Mouse (Mus musculus) hindbrain, embryonic 11.5 days (tissue): ENCODE data around the gene Git2. TPM values are rescaled to one million over a fixed set of nuclear protein-coding genes. Genes with fewer than 3 reads are reported as not detected.

Experiments
- ATAC-seq: fragments of 200-750 bp; cut with Nextera tagmentation; 2 replicates; pipeline ENCODE4 v1.8.0; 2017; ENCODE audit warnings: mild to moderate bottlenecking, moderate TSS enrichment, moderate library complexity; ENCODE audit not compliant: low FRiP score
- DNase-seq: peaks from one replicate; pipeline ENCODE4 v3.0.0-alpha.2; 2015; ENCODE audit warnings: low spot score
- H3K27ac ChIP-seq: fragments of 300-500 bp; sonication (generic); 2 replicates; pipeline ENCODE4 v1.5.1; 2014; ENCODE audit warnings: mild to moderate bottlenecking, low read depth, low read length
- H3K27me3 ChIP-seq: fragments of 300-500 bp; sonication (generic); 2 replicates; pipeline ENCODE4 v1.6.1; 2014; ENCODE audit warnings: mild to moderate bottlenecking, low read length, moderate library complexity, mixed read lengths; ENCODE audit not compliant: control insufficient read depth, insufficient read depth
- H3K36me3 ChIP-seq: fragments of 300-500 bp; sonication (generic); 2 replicates; pipeline ENCODE4 v1.6.1; 2014; ENCODE audit warnings: mild to moderate bottlenecking, low read length, moderate library complexity, mixed read lengths; ENCODE audit not compliant: control insufficient read depth, insufficient read depth
- H3K4me1 ChIP-seq: fragments of 300-500 bp; sonication (generic); replicated peaks from 2 replicates; pipeline ENCODE4 v1.6.1; 2014; ENCODE audit warnings: low read length, mixed read lengths; ENCODE audit not compliant: control insufficient read depth, insufficient read depth
- H3K4me2 ChIP-seq: fragments of 300-500 bp; sonication (generic); replicated peaks from 2 replicates; pipeline ENCODE4 v1.6.1; 2014; ENCODE audit warnings: mild to moderate bottlenecking, low read depth, low read length
- H3K4me3 ChIP-seq: fragments of 300-500 bp; sonication (generic); 2 replicates; pipeline ENCODE4 v1.5.1; 2014; ENCODE audit warnings: low read depth, low read length
- H3K9ac ChIP-seq: fragments of 300-500 bp; sonication (generic); 2 replicates; pipeline ENCODE4 v1.6.1; 2014; ENCODE audit warnings: low read depth, low read length
- H3K9me3 ChIP-seq: fragments of 300-500 bp; sonication (generic); 2 replicates; pipeline ENCODE4 v1.6.1; 2016; ENCODE audit warnings: low read length; ENCODE audit not compliant: control insufficient read depth
- WGBS: fragments of 180-500 bp; shearing (Covaris S2); extraction: QIAGEN DNeasy Blood & Tissue Kit; methylation state at CpG from one replicate; pipeline ENCODE4 v1.1.7; 2014; 5-methylcytosine and 5-hydroxymethylcytosine counted together
- polyA plus RNA-seq: library from polyadenylated mRNA; unstranded; fragments of >200 nt; fragmentation: Nextera tagmentation; extraction: Ambion mirVana; gene quantifications from 2 replicates; pipeline ENCODE4 v1.2.1, GENCODE M21; 2014

Git2 gene
- polyA plus RNA-seq, 1 experiment from 2014 or later: 42.2 TPM

GRCm38 (mm10) chr5:114773780-114774179, 1.5 kb downstream of the Git2 start:
- Histone ChIP-seq H3K4me1 (peaks cover 5% of the 10 kb centered on the region; the same call in 1 of the 2 replicates), H3K4me2 (peak overlapping the region; percentile 61), H3K27me3 (no peaks in the 10 kb centered on the region), H3K36me3 (no peaks in the 10 kb centered on the region), H3K4me3 (peak overlapping the region; percentile 77), H3K27ac (peak overlapping the region; percentile 92), H3K9ac (peak overlapping the region; percentile 92), H3K9me3 (no peaks in the 10 kb centered on the region)
- DNase-seq: peak; percentile 49
- ATAC-seq: no peak
- WGBS: 4% methylated on average over 11 of the region's 11 CpGs

- Histone ChIP-seq H3K4me2 (peak overlapping the region; percentile 61), H3K27me3 (no peaks in the 10 kb centered on the region), H3K4me1 (peaks cover 5% of the 10 kb centered on the region; the same call in 1 of the 2 replicates), H3K9me3 (no peaks in the 10 kb centered on the region), H3K9ac (peak overlapping the region; percentile 92), H3K27ac (peak overlapping the region; percentile 92), H3K4me3 (peak overlapping the region; percentile 77), H3K36me3 (no peaks in the 10 kb centered on the region)
- peak; percentile 98 for DNase-seq
- peak; percentile 82 for ATAC-seq
- under 1% methylated on average over 43 of the region's 52 CpGs for WGBS
Observed at GRCm38 (mm10) chr5:114773211-114773710, 2.1 kb downstream of the Git2 start.

GRCm38 (mm10) chr5:114772456-114773203, 2.7 kb downstream of the Git2 start:
- peak overlapping the region; percentile 77 for H3K4me3 ChIP-seq
- peak overlapping the region; percentile 85 for H3K9ac ChIP-seq
- H3K4me2 ChIP-seq: peak overlapping the region; percentile 61
- H3K27me3 ChIP-seq: no peaks in the 10 kb centered on the region
- DNase-seq (peak; percentile 53), ATAC-seq (peak; percentile 63)
- no peaks in the 10 kb centered on the region for H3K36me3 ChIP-seq
- 3% methylated on average over 43 of the region's 57 CpGs for WGBS
- H3K9me3 ChIP-seq: no peaks in the 10 kb centered on the region
- H3K27ac ChIP-seq: peak overlapping the region; percentile 77
- peaks cover 5% of the 10 kb centered on the region; the same call in 1 of the 2 replicates for H3K4me1 ChIP-seq

- H3K4me3 ChIP-seq: peak overlapping the region; percentile 77
- WGBS: 81% methylated on average over 8 of the region's 8 CpGs
Observed at GRCm38 (mm10) chr5:114771796-114772195, 3.5 kb downstream of the Git2 start.

GRCm38 (mm10) chr5:114769786-114770185, 5.5 kb downstream of the Git2 start:
- 89% methylated on average over 8 of the region's 8 CpGs for WGBS

More at GRCm38 (mm10) chr5:114771796-114772195, 3.5 kb downstream of the Git2 start:
- Histone ChIP-seq H3K36me3 (no peaks in the 10 kb centered on the region), H3K27ac (no peak overlapping the region), H3K9ac (0 out of 2 replicates have a peak overlapping the region, but pooled peaks have one; percentile 23), H3K9me3 (no peaks in the 10 kb centered on the region), H3K4me2 (peak overlapping the region; percentile 61), H3K27me3 (no peaks in the 10 kb centered on the region), H3K4me1 (peaks cover 5% of the 10 kb centered on the region; the same call in 1 of the 2 replicates)
- no peak for DNase-seq
- no peak for ATAC-seq

GRCm38 (mm10) chr5:114767185-114767584, 8.1 kb downstream of the Git2 start:
- H3K4me1 ChIP-seq: 0 out of 2 replicates have a peak, but pooled peaks cover 5% of the 10 kb centered on the region
- no peak for ATAC-seq
- H3K27me3 ChIP-seq: no peaks in the 10 kb centered on the region
- no peaks in the 10 kb centered on the region for H3K9me3 ChIP-seq
- H3K4me2 ChIP-seq: no peak overlapping the region
- H3K4me3 ChIP-seq: no peak overlapping the region
- DNase-seq: no peak
- no peak overlapping the region for H3K9ac ChIP-seq
- H3K36me3 ChIP-seq: no peaks in the 10 kb centered on the region
- WGBS: 91% methylated on average over 7 of the region's 7 CpGs
- H3K27ac ChIP-seq: no peak overlapping the region

More at GRCm38 (mm10) chr5:114769786-114770185, 5.5 kb downstream of the Git2 start:
- Histone ChIP-seq H3K4me2 (no peak overlapping the region), H3K27ac (no peak overlapping the region), H3K4me3 (no peak overlapping the region), H3K4me1 (peaks cover 5% of the 10 kb centered on the region; the same call in 1 of the 2 replicates), H3K9ac (no peak overlapping the region), H3K36me3 (no peaks in the 10 kb centered on the region), H3K9me3 (no peaks in the 10 kb centered on the region), H3K27me3 (no peaks in the 10 kb centered on the region)
- no peak for DNase-seq
- ATAC-seq: no peak

GRCm38 (mm10) chr5:114766686-114767085, 8.6 kb downstream of the Git2 start:
- WGBS: 90% methylated on average over 8 of the region's 8 CpGs
- Histone ChIP-seq H3K4me2 (no peak overlapping the region), H3K27me3 (no peaks in the 10 kb centered on the region), H3K4me3 (no peak overlapping the region), H3K4me1 (0 out of 2 replicates have a peak, but pooled peaks cover under 1% of the 10 kb centered on the region), H3K9ac (no peak overlapping the region), H3K27ac (no peak overlapping the region), H3K9me3 (no peaks in the 10 kb centered on the region), H3K36me3 (no peaks in the 10 kb centered on the region)
- ATAC-seq: no peak
- no peak for DNase-seq

GRCm38 (mm10) chr5:114764812-114765735, 10.2 kb downstream of the Git2 start:
- ATAC-seq: no peak
- no peak for DNase-seq
- H3K4me3 ChIP-seq: no peak overlapping the region
- no peaks in the 10 kb centered on the region for H3K4me1 ChIP-seq
- H3K36me3 ChIP-seq: no peaks in the 10 kb centered on the region; the same call in 1 of the 2 replicates
- no peak overlapping the region for H3K9ac ChIP-seq
- no peak overlapping the region for H3K27ac ChIP-seq
- no peaks in the 10 kb centered on the region for H3K27me3 ChIP-seq
- 91% methylated on average over 18 of the region's 18 CpGs for WGBS
- no peaks in the 10 kb centered on the region for H3K9me3 ChIP-seq
- H3K4me2 ChIP-seq: no peak overlapping the region
